Mouse (Mus musculus) midbrain, embryonic 15.5 days (tissue): ENCODE results near the gene Slc27a1. TPM values are rescaled to one million over a fixed set of nuclear protein-coding genes. Genes with fewer than 3 reads are reported as not detected.

Source experiments
- ATAC-seq: fragments of 200-750 bp; cut with Nextera tagmentation; replicated peaks from 2 replicates; pipeline ENCODE4 v1.8.0; 2017; ENCODE audit warnings: moderate TSS enrichment
- H3K27ac ChIP-seq: fragments of 300-500 bp; sonication (generic); 2 replicates; pipeline ENCODE4 v1.5.1; 2015; ENCODE audit warnings: mild to moderate bottlenecking, inconsistent platforms
- H3K27me3 ChIP-seq: fragments of 300-500 bp; sonication (generic); replicated peaks from 2 replicates; pipeline ENCODE4 v1.6.1; 2015; ENCODE audit warnings: inconsistent platforms
- H3K36me3 ChIP-seq: fragments of 300-500 bp; sonication (generic); replicated peaks from 2 replicates; pipeline ENCODE4 v1.6.1; 2015; ENCODE audit warnings: inconsistent platforms
- H3K4me1 ChIP-seq: fragments of 300-500 bp; sonication (generic); 2 replicates; pipeline ENCODE4 v1.6.1; 2015; ENCODE audit warnings: inconsistent platforms
- H3K4me2 ChIP-seq: fragments of 300-500 bp; sonication (generic); 2 replicates; pipeline ENCODE4 v1.6.1; 2015; ENCODE audit warnings: inconsistent platforms, mild to moderate bottlenecking, moderate library complexity
- H3K4me3 ChIP-seq: fragments of 300-500 bp; sonication (generic); 2 replicates; pipeline ENCODE4 v1.5.1; 2015; ENCODE audit warnings: mild to moderate bottlenecking, inconsistent platforms
- H3K9ac ChIP-seq: fragments of 300-500 bp; sonication (generic); 2 replicates; pipeline ENCODE4 v1.6.1; 2015; ENCODE audit warnings: mild to moderate bottlenecking, inconsistent platforms
- H3K9me3 ChIP-seq: fragments of 300-500 bp; sonication (generic); 2 replicates; pipeline ENCODE4 v1.6.1; 2016; ENCODE audit warnings: inconsistent platforms
- WGBS: fragments of 180-500 bp; shearing (Covaris S2); methylation state at CpG from one replicate; pipeline ENCODE4 v1.1.7; 2015; ENCODE audit warnings: mixed read lengths; 5-methylcytosine and 5-hydroxymethylcytosine counted together
- polyA plus RNA-seq: library from polyadenylated mRNA; unstranded; fragments of >200 nt; fragmentation: Nextera tagmentation; extraction: Ambion mirVana; gene quantifications from 2 replicates; pipeline ENCODE4 v1.2.1, GENCODE M21; 2015

Slc27a1 gene
- polyA plus RNA-seq, 1 experiment from 2014 or later = 67.4 TPM

- Histone ChIP-seq H3K36me3 (no peaks in the 10 kb centered on the region), H3K9ac (peak overlapping the region; percentile 75), H3K27me3 (no peaks in the 10 kb centered on the region), H3K4me2 (peak overlapping the region; percentile 80), H3K4me1 (peaks cover 36% of the 10 kb centered on the region), H3K27ac (peak overlapping the region; percentile 98), H3K9me3 (no peaks in the 10 kb centered on the region), H3K4me3 (peak overlapping the region; percentile 73)
- 4% methylated on average over 60 of the region's 60 CpGs for WGBS
- ATAC-seq = peak; percentile 81
Measured at GRCm38 (mm10) chr8:71592374-71593170, 23.9 kb downstream of the Slc27a1 start.

- no peak for ATAC-seq
Measured at GRCm38 (mm10) chr8:71593556-71594323, 25.1 kb downstream of the Slc27a1 start.

GRCm38 (mm10) chr8:71594324-71594722 lies 25.6 kb downstream of the Slc27a1 start:
- Histone ChIP-seq H3K27me3 (no peaks in the 10 kb centered on the region), H3K4me1 (peaks cover 36% of the 10 kb centered on the region), H3K4me3 (no peak overlapping the region), H3K27ac (no peak overlapping the region), H3K4me2 (no peak overlapping the region), H3K36me3 (no peaks in the 10 kb centered on the region), H3K9ac (no peak overlapping the region), H3K9me3 (no peaks in the 10 kb centered on the region)
- no peak for ATAC-seq
- WGBS = 92% methylated on average over 4 of the region's 4 CpGs

More at GRCm38 (mm10) chr8:71593556-71594323, 25.1 kb downstream of the Slc27a1 start:
- H3K27me3 ChIP-seq = no peaks in the 10 kb centered on the region
- H3K36me3 ChIP-seq = no peaks in the 10 kb centered on the region
- H3K4me2 ChIP-seq = peak overlapping the region; percentile 80
- 95% methylated on average over 8 of the region's 8 CpGs for WGBS
- H3K4me3 ChIP-seq = no peak overlapping the region
- no peak overlapping the region for H3K27ac ChIP-seq
- peaks cover 36% of the 10 kb centered on the region for H3K4me1 ChIP-seq
- no peaks in the 10 kb centered on the region for H3K9me3 ChIP-seq
- no peak overlapping the region; the same call in 1 of the 2 replicates for H3K9ac ChIP-seq

GRCm38 (mm10) chr8:71595862-71596261 lies 27.2 kb downstream of the Slc27a1 start:
- Histone ChIP-seq H3K27ac (no peak overlapping the region), H3K36me3 (no peaks in the 10 kb centered on the region), H3K4me2 (peak overlapping the region; percentile 20; the same call in 1 of the 2 replicates), H3K4me1 (peaks cover 31% of the 10 kb centered on the region), H3K4me3 (no peak overlapping the region), H3K27me3 (peaks cover 12% of the 10 kb centered on the region), H3K9ac (peak overlapping the region; percentile 10; the same call in 1 of the 2 replicates), H3K9me3 (no peaks in the 10 kb centered on the region)
- 8% methylated on average over 27 of the region's 27 CpGs for WGBS
- no peak for ATAC-seq

- no peak overlapping the region for H3K27ac ChIP-seq
- H3K4me2 ChIP-seq = no peak overlapping the region
- 62% methylated on average over 6 of the region's 6 CpGs for WGBS
- no peaks in the 10 kb centered on the region for H3K36me3 ChIP-seq
- H3K9me3 ChIP-seq = no peaks in the 10 kb centered on the region
- ATAC-seq = no peak
- H3K27me3 ChIP-seq = peaks cover 15% of the 10 kb centered on the region
- H3K4me1 ChIP-seq = peaks cover 25% of the 10 kb centered on the region
- H3K4me3 ChIP-seq = no peak overlapping the region
- no peak overlapping the region for H3K9ac ChIP-seq
Measured at GRCm38 (mm10) chr8:71596384-71596783, 27.7 kb downstream of the Slc27a1 start.

GRCm38 (mm10) chr8:71596798-71597197 lies 28.1 kb downstream of the Slc27a1 start:
- H3K9ac ChIP-seq = no peak overlapping the region
- no peak for ATAC-seq
- no peaks in the 10 kb centered on the region for H3K36me3 ChIP-seq
- no peaks in the 10 kb centered on the region for H3K9me3 ChIP-seq
- peaks cover 25% of the 10 kb centered on the region for H3K4me1 ChIP-seq
- WGBS = 81% methylated on average over 4 of the region's 4 CpGs
- H3K4me2 ChIP-seq = no peak overlapping the region
- peaks cover 19% of the 10 kb centered on the region for H3K27me3 ChIP-seq
- no peak overlapping the region for H3K27ac ChIP-seq
- H3K4me3 ChIP-seq = no peak overlapping the region

GRCm38 (mm10) chr8:71597451-71597850 lies 28.8 kb downstream of the Slc27a1 start, which contains the start of gene Fam129c:
Fam129c (plus strand) TSS chr8:71597648.
- no peak for ATAC-seq
- no peak within 1 kb of the TSS for H3K4me2 ChIP-seq
- H3K9me3 ChIP-seq = no peaks in the 10 kb centered on the region
- H3K27me3 ChIP-seq = peaks cover 26% of the 10 kb centered on the region
- no peak within 1 kb of the TSS for H3K4me3 ChIP-seq
- H3K4me1 ChIP-seq = peaks cover 31% of the 10 kb centered on the region
- no peaks in the 10 kb centered on the region for H3K36me3 ChIP-seq
- H3K27ac ChIP-seq = no peak within 1 kb of the TSS
- WGBS = 83% methylated on average over 3 of the region's 3 CpGs
- no peak within 1 kb of the TSS for H3K9ac ChIP-seq

- H3K4me3 ChIP-seq = no peak overlapping the region
- H3K9ac ChIP-seq = no peak overlapping the region
- ATAC-seq = no peak
- H3K27me3 ChIP-seq = peaks cover 35% of the 10 kb centered on the region
- H3K4me2 ChIP-seq = no peak overlapping the region
- H3K4me1 ChIP-seq = peaks cover 31% of the 10 kb centered on the region
- no peak overlapping the region for H3K27ac ChIP-seq
- H3K9me3 ChIP-seq = no peaks in the 10 kb centered on the region
- no peaks in the 10 kb centered on the region for H3K36me3 ChIP-seq
Measured at GRCm38 (mm10) chr8:71598375-71598774, 29.7 kb downstream of the Slc27a1 start.

- H3K36me3 ChIP-seq = no peaks in the 10 kb centered on the region
- WGBS = 94% methylated on average over 5 of the region's 5 CpGs
- ATAC-seq = no peak
Measured at GRCm38 (mm10) chr8:71598841-71599240, 30.2 kb downstream of the Slc27a1 start.

GRCm38 (mm10) chr8:71601939-71602665 lies 33.4 kb downstream of the Slc27a1 start:
- Histone ChIP-seq H3K4me3 (peak overlapping the region; percentile 37), H3K27me3 (peaks cover 44% of the 10 kb centered on the region), H3K4me1 (peaks cover 17% of the 10 kb centered on the region), H3K9ac (peak overlapping the region; percentile 13; the same call in 1 of the 2 replicates), H3K9me3 (no peaks in the 10 kb centered on the region), H3K36me3 (no peaks in the 10 kb centered on the region), H3K4me2 (peak overlapping the region; percentile 43), H3K27ac (peak overlapping the region; percentile 2; the same call in 1 of the 2 replicates)
- 3% methylated on average over 64 of the region's 65 CpGs for WGBS
- ATAC-seq = peak; percentile 69

More at GRCm38 (mm10) chr8:71598841-71599240, 30.2 kb downstream of the Slc27a1 start:
- Histone ChIP-seq H3K4me3 (no peak overlapping the region), H3K9ac (no peak overlapping the region), H3K4me1 (peaks cover 28% of the 10 kb centered on the region), H3K4me2 (no peak overlapping the region), H3K9me3 (no peaks in the 10 kb centered on the region), H3K27me3 (peaks cover 39% of the 10 kb centered on the region), H3K27ac (no peak overlapping the region)

- H3K27me3 ChIP-seq = peaks cover 44% of the 10 kb centered on the region
- H3K9ac ChIP-seq = peak overlapping the region; percentile 13; the same call in 1 of the 2 replicates
- H3K4me2 ChIP-seq = peak overlapping the region; percentile 43
- WGBS = 1% methylated on average over 32 of the region's 32 CpGs
- peak overlapping the region; percentile 2; the same call in 1 of the 2 replicates for H3K27ac ChIP-seq
- no peaks in the 10 kb centered on the region for H3K9me3 ChIP-seq
- H3K4me3 ChIP-seq = peak overlapping the region; percentile 37
- no peaks in the 10 kb centered on the region for H3K36me3 ChIP-seq
- ATAC-seq = peak; percentile 72
- H3K4me1 ChIP-seq = peaks cover 17% of the 10 kb centered on the region
Measured at GRCm38 (mm10) chr8:71602666-71603334, 34.1 kb downstream of the Slc27a1 start.
